Mouse (Mus musculus) heart, embryonic 11.5 days (tissue): Measurements from ENCODE around the gene Ugt1a9. TPM values are rescaled to one million over a fixed set of nuclear protein-coding genes. Genes with fewer than 3 reads are reported as not detected.
"Not testable (repeated sequence)": the region's sequence is repeated elsewhere in the genome, so short reads cannot be mapped to it uniquely, and the experiment has no call there.

Experiments used
- ATAC-seq: fragments of 200-750 bp; cut with Nextera tagmentation; replicated peaks from 2 replicates; pipeline ENCODE4 v1.8.0; 2017; ENCODE audit warnings: moderate library complexity; ENCODE audit not compliant: insufficient number of reproducible peaks, low FRiP score, low TSS enrichment
- H3K27ac ChIP-seq: fragments of 300-500 bp; sonication (generic); 2 replicates; pipeline ENCODE4 v1.5.1; 2014; ENCODE audit warnings: mild to moderate bottlenecking, low read depth, low read length
- H3K27me3 ChIP-seq: fragments of 300-500 bp; sonication (generic); 2 replicates; pipeline ENCODE4 v1.6.1; 2014; ENCODE audit warnings: mild to moderate bottlenecking, low read length, mixed read lengths; ENCODE audit not compliant: control insufficient read depth, insufficient read depth
- H3K36me3 ChIP-seq: fragments of 300-500 bp; sonication (generic); 2 replicates; pipeline ENCODE4 v1.6.1; 2014; ENCODE audit warnings: mild to moderate bottlenecking, low read length, moderate library complexity, mixed read lengths; ENCODE audit not compliant: control insufficient read depth, insufficient read depth
- H3K4me1 ChIP-seq: fragments of 300-500 bp; sonication (generic); 2 replicates; pipeline ENCODE4 v1.6.1; 2014; ENCODE audit warnings: low read length; ENCODE audit not compliant: control insufficient read depth, insufficient read depth
- H3K4me2 ChIP-seq: fragments of 300-500 bp; sonication (generic); 2 replicates; pipeline ENCODE4 v1.6.1; 2014; ENCODE audit warnings: mild to moderate bottlenecking, moderate library complexity
- H3K4me3 ChIP-seq: fragments of 300-500 bp; sonication (generic); 2 replicates; pipeline ENCODE4 v1.5.1; 2014; ENCODE audit warnings: low read depth, low read length
- H3K9ac ChIP-seq: fragments of 300-500 bp; sonication (generic); 2 replicates; pipeline ENCODE4 v1.6.1; 2014; ENCODE audit warnings: mild to moderate bottlenecking, low read depth, low read length, moderate library complexity
- H3K9me3 ChIP-seq: fragments of 300-500 bp; sonication (generic); replicated peaks from 2 replicates; pipeline ENCODE4 v1.6.1; 2016; ENCODE audit warnings: low read length; ENCODE audit not compliant: control insufficient read depth
- WGBS: fragments of 180-500 bp; shearing (Covaris S2); extraction: QIAGEN DNeasy Blood & Tissue Kit; methylation state at CpG from one replicate; pipeline ENCODE4 v1.1.7; 2014; ENCODE audit not compliant: insufficient replicate concordance; 5-methylcytosine and 5-hydroxymethylcytosine counted together
- polyA plus RNA-seq: library from polyadenylated mRNA; unstranded; fragments of >200 nt; fragmentation: Nextera tagmentation; extraction: Ambion mirVana; gene quantifications from 2 replicates; pipeline ENCODE4 v1.2.1, GENCODE M21; 2014

The Ugt1a9 gene
- polyA plus RNA-seq, 1 experiment from 2014 or later, result not detected

GRCm38 (mm10) chr1:88223591-88223990, 153.0 kb downstream of the Ugt1a9 start:
- H3K27me3 ChIP-seq, result no peaks in the 10 kb centered on the region
- no peak overlapping the region for H3K4me3 ChIP-seq
- no peaks in the 10 kb centered on the region for H3K36me3 ChIP-seq
- 47% methylated on average over 1 of the region's 1 CpGs for WGBS
- no peak overlapping the region for H3K9ac ChIP-seq
- no peak for ATAC-seq
- no peaks in the 10 kb centered on the region for H3K4me1 ChIP-seq
- no peak overlapping the region for H3K4me2 ChIP-seq
- peaks cover 35% of the 10 kb centered on the region for H3K9me3 ChIP-seq
- H3K27ac ChIP-seq, result no peak overlapping the region

GRCm38 (mm10) chr1:88224029-88224776, 153.6 kb downstream of the Ugt1a9 start:
- no peak overlapping the region for H3K9ac ChIP-seq
- H3K4me1 ChIP-seq, result no peaks in the 10 kb centered on the region
- no peak overlapping the region for H3K27ac ChIP-seq
- no peak overlapping the region for H3K4me3 ChIP-seq
- ATAC-seq, result no peak
- no peak overlapping the region for H3K4me2 ChIP-seq
- no peaks in the 10 kb centered on the region for H3K36me3 ChIP-seq
- 71% methylated on average over 2 of the region's 2 CpGs for WGBS
- peaks cover 41% of the 10 kb centered on the region for H3K9me3 ChIP-seq
- H3K27me3 ChIP-seq, result no peaks in the 10 kb centered on the region

- H3K9ac ChIP-seq, H3K27ac ChIP-seq, H3K4me1 ChIP-seq, H3K4me2 ChIP-seq, H3K27me3 ChIP-seq, H3K4me3 ChIP-seq, ATAC-seq, H3K36me3 ChIP-seq: not testable (repeated sequence)
- 49% methylated on average over 2 of the region's 2 CpGs for WGBS
- peaks cover 52% of the 10 kb centered on the region for H3K9me3 ChIP-seq
Measured at GRCm38 (mm10) chr1:88225301-88225700, 154.7 kb downstream of the Ugt1a9 start.

GRCm38 (mm10) chr1:88225741-88226140, 155.1 kb downstream of the Ugt1a9 start:
- Histone ChIP-seq H3K9me3 (peaks cover 56% of the 10 kb centered on the region), H3K4me2 (no peak overlapping the region), H3K4me3 (no peak overlapping the region), H3K27ac (no peak overlapping the region), H3K27me3 (no peaks in the 10 kb centered on the region), H3K9ac (no peak overlapping the region), H3K4me1 (no peaks in the 10 kb centered on the region), H3K36me3 (no peaks in the 10 kb centered on the region)
- ATAC-seq, result no peak

- Histone ChIP-seq H3K27me3 (no peaks in the 10 kb centered on the region), H3K4me2 (no peak within 1 kb of the TSS), H3K36me3 (no peaks in the 10 kb centered on the region), H3K9me3 (peaks cover 67% of the 10 kb centered on the region), H3K4me3 (no peak within 1 kb of the TSS), H3K4me1 (no peaks in the 10 kb centered on the region), H3K27ac (no peak within 1 kb of the TSS), H3K9ac (no peak within 1 kb of the TSS)
- WGBS, result 46% methylated on average over 5 of the region's 5 CpGs
- ATAC-seq, result no peak
Measured at GRCm38 (mm10) chr1:88226670-88227379, 156.2 kb downstream of the Ugt1a9 start, which contains the start of gene Mroh2a. Gene Mroh2a (plus strand): TSS chr1:88226986.

GRCm38 (mm10) chr1:88227482-88227881, 156.9 kb downstream of the Ugt1a9 start:
- no peak for ATAC-seq
- Histone ChIP-seq H3K9me3 (peaks cover 71% of the 10 kb centered on the region), H3K4me1 (no peaks in the 10 kb centered on the region), H3K4me3 (no peak overlapping the region), H3K27ac (no peak overlapping the region), H3K27me3 (no peaks in the 10 kb centered on the region), H3K36me3 (no peaks in the 10 kb centered on the region), H3K4me2 (no peak overlapping the region), H3K9ac (no peak overlapping the region)
- WGBS, result 49% methylated on average over 2 of the region's 2 CpGs

GRCm38 (mm10) chr1:88228121-88228520, 157.5 kb downstream of the Ugt1a9 start:
- ATAC-seq, result no peak

GRCm38 (mm10) chr1:88229566-88229965, 159.0 kb downstream of the Ugt1a9 start:
- no peaks in the 10 kb centered on the region for H3K27me3 ChIP-seq
- no peaks in the 10 kb centered on the region for H3K4me1 ChIP-seq
- no peak overlapping the region for H3K4me3 ChIP-seq
- no peak for ATAC-seq
- no peak overlapping the region for H3K27ac ChIP-seq
- H3K36me3 ChIP-seq, result no peaks in the 10 kb centered on the region
- WGBS, result 71% methylated on average over 3 of the region's 3 CpGs
- peaks cover 92% of the 10 kb centered on the region for H3K9me3 ChIP-seq
- no peak overlapping the region for H3K9ac ChIP-seq
- no peak overlapping the region for H3K4me2 ChIP-seq

More at GRCm38 (mm10) chr1:88228121-88228520, 157.5 kb downstream of the Ugt1a9 start:
- Histone ChIP-seq H3K9me3 (peaks cover 78% of the 10 kb centered on the region), H3K4me1 (no peaks in the 10 kb centered on the region), H3K4me2 (no peak overlapping the region), H3K9ac (no peak overlapping the region), H3K27ac (no peak overlapping the region), H3K4me3 (no peak overlapping the region), H3K36me3 (no peaks in the 10 kb centered on the region), H3K27me3 (no peaks in the 10 kb centered on the region)
- 63% methylated on average over 7 of the region's 7 CpGs for WGBS
